Mouse (Mus musculus) limb, embryonic 13.5 days (tissue): Measurements from ENCODE around the gene Wnk4. TPM values are rescaled to one million over a fixed set of nuclear protein-coding genes. Genes with fewer than 3 reads are reported as not detected.

Experiments used
- ATAC-seq: fragments of 200-750 bp; cut with Nextera tagmentation; 2 replicates; pipeline ENCODE4 v1.8.0; 2017; ENCODE audit warnings: low read depth, moderate number of reproducible peaks, moderate TSS enrichment; ENCODE audit not compliant: low FRiP score
- H3K27ac ChIP-seq: fragments of 300-500 bp; sonication (generic); 2 replicates; pipeline ENCODE4 v1.5.1; 2015; ENCODE audit warnings: inconsistent platforms, mild to moderate bottlenecking, moderate library complexity
- H3K27me3 ChIP-seq: fragments of 300-500 bp; sonication (generic); 2 replicates; pipeline ENCODE4 v1.6.1; 2015; ENCODE audit warnings: mild to moderate bottlenecking, inconsistent platforms
- H3K36me3 ChIP-seq: fragments of 300-500 bp; sonication (generic); 2 replicates; pipeline ENCODE4 v1.6.1; 2015; ENCODE audit warnings: inconsistent platforms, mild to moderate bottlenecking, moderate library complexity
- H3K4me1 ChIP-seq: fragments of 300-500 bp; sonication (generic); 2 replicates; pipeline ENCODE4 v1.6.1; 2015; ENCODE audit warnings: inconsistent platforms
- H3K4me2 ChIP-seq: fragments of 300-500 bp; sonication (generic); replicated peaks from 2 replicates; pipeline ENCODE4 v1.6.1; 2015; ENCODE audit warnings: inconsistent platforms, mild to moderate bottlenecking, moderate library complexity
- H3K4me3 ChIP-seq: fragments of 300-500 bp; sonication (generic); 2 replicates; pipeline ENCODE4 v1.5.1; 2015; ENCODE audit warnings: moderate library complexity, mild to moderate bottlenecking, inconsistent platforms
- H3K9ac ChIP-seq: fragments of 300-500 bp; sonication (generic); 2 replicates; pipeline ENCODE4 v1.6.1; 2015; ENCODE audit warnings: mild to moderate bottlenecking, inconsistent platforms
- H3K9me3 ChIP-seq: fragments of 300-500 bp; sonication (generic); 2 replicates; pipeline ENCODE4 v1.6.1; 2016; ENCODE audit warnings: inconsistent platforms
- WGBS: fragments of 180-500 bp; shearing (Covaris S2); methylation state at CpG from one replicate; pipeline ENCODE4 v1.1.7; 2015; 5-methylcytosine and 5-hydroxymethylcytosine counted together
- polyA plus RNA-seq: library from polyadenylated mRNA; unstranded; fragments of >200 nt; fragmentation: Nextera tagmentation; extraction: Ambion mirVana; gene quantifications from 2 replicates; pipeline ENCODE4 v1.2.1, GENCODE M21; 2015

The Wnk4 gene
- polyA plus RNA-seq, 1 experiment from 2014 or later: 10.2 TPM

GRCm38 (mm10) chr11:101263989-101264280 is 3.6 kb downstream of the Wnk4 start:
- Histone ChIP-seq H3K4me1 (peaks cover 52% of the 10 kb centered on the region), H3K9ac (no peak overlapping the region), H3K9me3 (no peaks in the 10 kb centered on the region), H3K36me3 (peaks cover 4% of the 10 kb centered on the region; the same call in 1 of the 2 replicates), H3K4me2 (0 out of 2 replicates have a peak overlapping the region, but pooled peaks have one; percentile 4), H3K27me3 (peaks cover 72% of the 10 kb centered on the region), H3K27ac (no peak overlapping the region), H3K4me3 (0 out of 2 replicates have a peak overlapping the region, but pooled peaks have one; percentile 5)
- 8% methylated on average over 3 of the region's 3 CpGs for WGBS
- ATAC-seq: no peak

GRCm38 (mm10) chr11:101264954-101265471 is 4.6 kb downstream of the Wnk4 start:
- H3K9me3 ChIP-seq: no peaks in the 10 kb centered on the region
- peaks cover 82% of the 10 kb centered on the region for H3K27me3 ChIP-seq
- H3K4me3 ChIP-seq: peak overlapping the region; percentile 38
- H3K9ac ChIP-seq: peak overlapping the region; percentile 46
- no peaks in the 10 kb centered on the region for H3K36me3 ChIP-seq
- H3K4me1 ChIP-seq: peaks cover 41% of the 10 kb centered on the region
- ATAC-seq: no peak
- 3% methylated on average over 31 of the region's 31 CpGs for WGBS
- H3K27ac ChIP-seq: no peak overlapping the region
- peak overlapping the region; percentile 60 for H3K4me2 ChIP-seq

GRCm38 (mm10) chr11:101265906-101266305 is 5.5 kb downstream of the Wnk4 start:
- H3K27ac ChIP-seq: no peak overlapping the region
- WGBS: 29% methylated on average over 6 of the region's 6 CpGs
- peaks cover 88% of the 10 kb centered on the region for H3K27me3 ChIP-seq
- ATAC-seq: no peak
- H3K4me1 ChIP-seq: peaks cover 35% of the 10 kb centered on the region
- H3K4me2 ChIP-seq: peak overlapping the region; percentile 60
- H3K4me3 ChIP-seq: no peak overlapping the region
- H3K9ac ChIP-seq: no peak overlapping the region
- no peaks in the 10 kb centered on the region for H3K36me3 ChIP-seq
- no peaks in the 10 kb centered on the region for H3K9me3 ChIP-seq

GRCm38 (mm10) chr11:101269577-101270116 is 9.3 kb downstream of the Wnk4 start:
- peaks cover 56% of the 10 kb centered on the region for H3K27me3 ChIP-seq
- no peak for ATAC-seq

GRCm38 (mm10) chr11:101272446-101272845 is 12.1 kb downstream of the Wnk4 start:
- Histone ChIP-seq H3K27me3 (peaks cover 41% of the 10 kb centered on the region), H3K4me1 (peaks cover 13% of the 10 kb centered on the region), H3K4me3 (no peak overlapping the region), H3K36me3 (peaks cover 14% of the 10 kb centered on the region), H3K4me2 (no peak overlapping the region), H3K9me3 (no peaks in the 10 kb centered on the region), H3K9ac (no peak overlapping the region), H3K27ac (no peak overlapping the region)
- 78% methylated on average over 3 of the region's 3 CpGs for WGBS
- no peak for ATAC-seq

More at GRCm38 (mm10) chr11:101269577-101270116, 9.3 kb downstream of the Wnk4 start:
- no peaks in the 10 kb centered on the region; the same call in 1 of the 2 replicates for H3K36me3 ChIP-seq
- no peak overlapping the region for H3K4me2 ChIP-seq
- no peak overlapping the region for H3K27ac ChIP-seq
- H3K9ac ChIP-seq: peak overlapping the region; percentile 10; the same call in 1 of the 2 replicates
- 11% methylated on average over 10 of the region's 10 CpGs for WGBS
- H3K9me3 ChIP-seq: no peaks in the 10 kb centered on the region
- H3K4me3 ChIP-seq: no peak overlapping the region
- H3K4me1 ChIP-seq: peaks cover 8% of the 10 kb centered on the region

- 65% methylated on average over 4 of the region's 4 CpGs for WGBS
- Histone ChIP-seq H3K27me3 (peaks cover 19% of the 10 kb centered on the region; the same call in 1 of the 2 replicates), H3K4me2 (no peak overlapping the region), H3K27ac (no peak overlapping the region), H3K9me3 (no peaks in the 10 kb centered on the region), H3K4me3 (no peak overlapping the region), H3K9ac (no peak overlapping the region; the same call in 1 of the 2 replicates), H3K4me1 (peaks cover 27% of the 10 kb centered on the region), H3K36me3 (peaks cover 14% of the 10 kb centered on the region)
- ATAC-seq: no peak
Observed at GRCm38 (mm10) chr11:101275309-101275708, 14.9 kb downstream of the Wnk4 start.

- peaks cover 27% of the 10 kb centered on the region for H3K4me1 ChIP-seq
- no peak overlapping the region for H3K4me3 ChIP-seq
- no peak for ATAC-seq
- peaks cover 14% of the 10 kb centered on the region for H3K36me3 ChIP-seq
- H3K9ac ChIP-seq: 0 out of 2 replicates have a peak overlapping the region, but pooled peaks have one; percentile 31
- 32% methylated on average over 27 of the region's 27 CpGs for whole genome bisulfite sequencing
- H3K9me3 ChIP-seq: no peaks in the 10 kb centered on the region
- peaks cover 16% of the 10 kb centered on the region; the same call in 1 of the 2 replicates for H3K27me3 ChIP-seq
- H3K27ac ChIP-seq: no peak overlapping the region
- peak overlapping the region; percentile 31 for H3K4me2 ChIP-seq
Observed at GRCm38 (mm10) chr11:101276319-101277070, 16.1 kb downstream of the Wnk4 start.

- Histone ChIP-seq H3K4me1 (peaks cover 27% of the 10 kb centered on the region), H3K4me2 (peak overlapping the region; percentile 77), H3K27ac (no peak overlapping the region), H3K27me3 (peaks cover 16% of the 10 kb centered on the region; the same call in 1 of the 2 replicates), H3K4me3 (peak overlapping the region; percentile 72), H3K9ac (peak overlapping the region; percentile 80), H3K9me3 (no peaks in the 10 kb centered on the region), H3K36me3 (peaks cover 14% of the 10 kb centered on the region)
- ATAC-seq: no peak
- WGBS: 50% methylated on average over 12 of the region's 12 CpGs
Observed at GRCm38 (mm10) chr11:101277381-101278222, 17.2 kb downstream of the Wnk4 start.

GRCm38 (mm10) chr11:101278223-101279192 is 18.1 kb downstream of the Wnk4 start, which contains the start of the genes Cntd1 and Coa3:
TSS of gene Cntd1 (plus strand) at chr11:101279012.
TSS of gene Coa3 (minus strand) at chr11:101279114.
- Histone ChIP-seq H3K27me3 (peaks cover 16% of the 10 kb centered on the region; the same call in 1 of the 2 replicates), H3K9me3 (no peaks in the 10 kb centered on the region), H3K9ac (peak within 1 kb of the TSS; percentile 80), H3K36me3 (peaks cover 14% of the 10 kb centered on the region), H3K4me1 (peaks cover 27% of the 10 kb centered on the region), H3K27ac (0 out of 2 replicates have a peak within 1 kb of the TSS, but pooled peaks have one; percentile 40), H3K4me3 (peak within 1 kb of the TSS; percentile 72), H3K4me2 (peak within 1 kb of the TSS; percentile 77)
- WGBS: 11% methylated on average over 45 of the region's 45 CpGs
- peak; percentile 95 for ATAC-seq

- peaks cover 14% of the 10 kb centered on the region for H3K36me3 ChIP-seq
- WGBS: 56% methylated on average over 14 of the region's 14 CpGs
- H3K4me1 ChIP-seq: peaks cover 27% of the 10 kb centered on the region
- peak overlapping the region; percentile 77 for H3K4me2 ChIP-seq
- H3K9me3 ChIP-seq: no peaks in the 10 kb centered on the region
- H3K27me3 ChIP-seq: peaks cover 16% of the 10 kb centered on the region; the same call in 1 of the 2 replicates
- no peak overlapping the region for H3K27ac ChIP-seq
- peak; percentile 35; the same call in 1 of the 2 replicates for ATAC-seq
- H3K9ac ChIP-seq: peak overlapping the region; percentile 43; the same call in 1 of the 2 replicates
- peak overlapping the region; percentile 72 for H3K4me3 ChIP-seq
Observed at GRCm38 (mm10) chr11:101279193-101279569, 18.8 kb downstream of the Wnk4 start.
